Mouse (Mus musculus) frontal cortex, adult 2 months (tissue): ENCODE measurements around the gene Stim1. TPM values are rescaled to one million over a fixed set of nuclear protein-coding genes. Genes with fewer than 3 reads are reported as not detected.

Experiments used
- DNase-seq, 2 experiments: peaks; one replicate each; pipeline ENCODE4 v3.0.0; 2022; ENCODE audit warnings: low spot score in 1 of 2; ENCODE audit errors: extremely low spot score in 1 of 2
- polyA plus RNA-seq: library from polyadenylated mRNA; depleted of rRNA; stranded (reverse); fragments of >200 nt; gene quantifications from 2 replicates; pipeline ENCODE4 v1.2.3, GENCODE M21; 2012

Stim1 gene
- polyA plus RNA-seq, 1 experiment: 82.5 TPM

- no peak for DNase-seq
Observed at GRCm38 (mm10) chr7:102292228-102292627, 24.6 kb downstream of the Stim1 start.

DNA sequence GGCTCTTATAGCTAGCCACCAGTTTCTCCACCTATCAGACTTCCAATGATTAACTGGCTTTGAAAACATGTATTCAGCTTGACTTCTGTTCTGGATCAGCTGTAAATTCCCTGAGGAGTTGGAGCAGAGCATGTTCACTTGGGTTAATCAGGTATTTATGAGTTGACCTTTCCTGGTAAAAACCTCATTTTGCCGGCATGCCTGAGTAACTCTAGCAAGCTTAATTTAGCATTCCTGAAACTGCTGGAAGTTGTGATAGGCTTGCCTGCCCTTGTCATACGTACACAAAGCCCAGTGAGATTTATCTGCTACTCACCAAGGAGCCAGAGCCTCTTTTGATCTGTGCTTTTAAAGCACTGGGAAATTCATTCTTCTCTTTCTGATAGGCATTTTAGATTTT, 25.6 kb downstream of the Stim1 start:
- no peak for DNase-seq

- DNase-seq: no peak
Observed at GRCm38 (mm10) chr7:102300761-102301160, 33.2 kb downstream of the Stim1 start.

DNA sequence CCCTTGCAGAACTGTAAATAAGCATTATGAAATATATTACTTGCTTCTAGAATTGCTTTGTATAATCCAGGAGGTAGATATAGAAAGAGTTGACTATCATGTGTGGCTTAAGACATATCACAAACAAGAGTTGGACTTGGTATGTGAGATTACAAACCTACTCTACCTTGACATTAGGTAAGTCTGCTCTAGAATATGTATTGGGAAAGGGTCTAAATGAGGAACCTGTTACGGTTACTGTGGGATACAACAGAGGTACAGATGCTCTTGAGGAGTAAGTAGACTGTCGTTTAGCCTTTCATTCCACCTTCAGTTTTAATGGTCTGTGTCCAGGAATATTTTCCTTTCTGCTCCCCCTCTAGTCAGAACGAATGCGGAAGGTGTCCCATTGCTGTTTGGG, 34.9 kb downstream of the Stim1 start:
- DNase-seq: no peak

GRCm38 (mm10) chr7:102305596-102305995, 38.0 kb downstream of the Stim1 start:
- no peak for DNase-seq

GRCm38 (mm10) chr7:102310266-102310665, 42.7 kb downstream of the Stim1 start:
- DNase-seq: no peak

- DNase-seq: no peak
Observed at GRCm38 (mm10) chr7:102310821-102311220, 43.2 kb downstream of the Stim1 start.

DNA sequence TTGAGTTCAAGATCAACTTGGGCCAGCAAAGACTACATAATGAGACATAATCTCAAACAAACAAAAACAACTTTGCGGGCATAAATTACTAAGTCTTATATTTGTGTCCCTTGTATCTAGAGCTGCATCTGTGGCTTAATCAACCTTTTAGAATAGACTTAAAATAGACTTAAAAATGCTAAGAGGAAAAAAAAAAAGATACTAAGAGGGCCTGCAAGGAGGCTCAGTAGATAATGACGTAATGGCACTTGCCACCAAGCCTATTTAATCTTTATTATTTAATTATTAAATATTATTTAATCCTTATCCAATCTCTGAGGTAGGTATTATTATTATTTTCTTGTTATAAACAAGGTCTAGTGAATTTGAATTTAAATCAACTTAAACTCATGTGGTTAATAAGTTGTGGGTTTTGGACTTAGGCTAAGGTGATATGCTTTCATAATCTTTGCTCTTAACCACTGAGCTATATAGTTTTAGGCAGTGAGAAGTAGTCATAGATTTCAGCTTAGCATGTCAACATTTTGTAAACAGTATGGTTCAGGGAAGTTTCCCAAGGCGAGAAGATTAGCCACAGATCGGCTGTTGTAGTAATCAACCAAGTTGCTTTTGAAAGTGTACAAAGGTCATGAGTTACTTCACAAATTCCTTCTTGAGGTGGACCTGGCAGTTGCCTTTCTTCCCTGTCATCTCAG, 45.4 kb downstream of the Stim1 start:
- DNase-seq: no peak

- no peak for DNase-seq
Observed at GRCm38 (mm10) chr7:102313535-102313863, 45.9 kb downstream of the Stim1 start.

GRCm38 (mm10) chr7:102314107-102314506, 46.5 kb downstream of the Stim1 start:
- DNase-seq: no peak

GRCm38 (mm10) chr7:102314908-102315307, 47.3 kb downstream of the Stim1 start:
- no peak for DNase-seq

DNA sequence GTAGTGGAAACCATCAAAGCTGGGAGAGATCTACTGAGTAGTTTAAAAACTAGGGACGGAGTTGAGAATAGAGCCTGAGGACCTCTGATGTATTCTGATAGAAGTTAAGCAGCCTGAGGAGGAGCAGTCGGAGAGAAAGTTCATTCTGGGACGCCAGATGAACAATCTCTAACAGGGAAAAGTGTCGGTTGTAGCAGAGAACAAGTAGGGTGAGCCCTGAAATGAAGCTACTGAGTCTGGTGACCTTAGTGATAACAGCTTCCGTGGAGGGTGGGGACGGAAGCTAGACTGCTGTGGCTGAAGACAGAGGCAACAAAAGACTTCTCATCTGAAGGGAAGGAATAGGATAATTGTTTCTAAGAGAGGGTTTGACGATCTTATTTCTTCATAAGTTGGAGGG, 47.8 kb downstream of the Stim1 start:
- DNase-seq: no peak

- DNase-seq: no peak
Observed at GRCm38 (mm10) chr7:102317583-102318168, 50.1 kb downstream of the Stim1 start.

GRCm38 (mm10) chr7:102322137-102322536, 54.5 kb downstream of the Stim1 start:
- no peak for DNase-seq

DNA sequence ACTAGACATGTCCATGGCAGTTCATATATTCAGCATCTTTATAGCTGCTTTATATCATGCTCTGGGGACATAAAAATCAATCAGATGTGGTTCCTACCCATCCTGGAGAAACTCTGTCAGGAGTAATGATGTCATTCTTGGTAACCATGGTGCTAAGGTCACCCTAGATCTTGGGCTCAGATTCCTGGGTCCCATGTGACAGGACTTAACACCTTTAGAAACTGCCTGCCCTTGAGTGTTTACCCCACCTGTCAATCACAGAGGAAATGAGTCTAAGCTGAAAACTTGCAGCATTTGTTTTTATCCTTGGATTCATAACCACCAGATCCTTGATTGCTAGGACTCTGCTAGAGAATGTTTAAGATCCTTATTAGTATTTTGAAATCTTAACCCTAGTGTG, 58.7 kb downstream of the Stim1 start:
- no peak for DNase-seq

GRCm38 (mm10) chr7:102330270-102330669, 62.7 kb downstream of the Stim1 start:
- no peak for DNase-seq

DNA sequence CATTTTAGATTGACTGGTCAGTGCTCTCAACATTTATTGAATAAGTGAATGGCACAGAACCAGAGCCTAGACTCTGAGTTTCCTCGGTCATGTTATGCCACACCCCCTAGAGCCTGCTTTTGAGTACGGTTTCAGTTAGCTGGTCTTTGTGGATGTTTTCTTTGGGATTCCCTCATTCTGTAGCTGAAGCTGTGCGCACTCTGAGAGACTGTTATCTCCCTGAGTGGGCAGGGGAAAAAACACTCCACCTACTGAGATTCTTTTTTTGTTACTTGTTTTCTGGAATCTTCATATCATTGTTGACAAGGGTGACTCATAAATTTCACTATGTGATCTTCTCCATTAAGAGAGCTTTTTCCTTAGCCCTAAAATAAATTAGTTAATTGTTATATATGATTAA, 63.9 kb downstream of the Stim1 start:
- peak; percentile 12 to 32 for DNase-seq

DNA sequence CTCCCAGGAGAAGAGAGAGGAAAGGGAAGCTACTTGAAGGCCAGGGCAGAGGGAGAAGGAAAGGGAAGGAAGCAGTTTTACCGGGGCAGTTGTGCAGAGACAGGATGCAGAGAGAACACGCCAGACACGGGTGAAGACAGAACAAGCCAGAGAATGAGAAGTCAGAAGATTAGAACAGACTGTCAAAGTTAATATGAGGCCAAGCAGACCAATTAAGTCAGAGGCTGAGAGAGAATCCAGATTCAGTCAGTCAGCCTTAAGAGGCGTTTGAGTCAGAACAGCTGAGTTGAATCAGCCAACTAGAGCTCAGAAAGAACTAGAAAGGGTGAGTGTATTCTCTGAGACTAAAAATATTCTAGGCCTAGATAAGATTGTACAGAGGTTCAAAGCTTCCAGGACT, 66.1 kb downstream of the Stim1 start:
- DNase-seq: no peak

DNA sequence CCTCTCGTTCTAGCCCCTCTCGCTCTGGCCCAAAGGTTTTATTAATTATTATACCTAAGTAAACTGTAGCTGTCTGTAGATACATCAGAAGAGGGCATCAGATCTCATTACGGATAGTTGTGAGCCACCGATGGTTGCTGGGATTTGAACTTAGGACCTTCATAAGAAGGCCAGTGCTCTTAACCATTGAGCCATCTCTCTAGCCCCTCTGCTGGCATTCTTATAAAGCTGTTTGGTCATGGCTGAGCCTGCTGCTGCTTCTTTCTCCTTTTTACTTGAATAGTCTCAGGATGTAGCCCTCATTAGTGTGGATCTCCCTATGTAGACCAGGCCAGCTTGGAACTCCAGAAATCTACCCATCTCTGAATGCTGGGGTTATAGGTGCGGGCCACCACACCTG, 69.7 kb downstream of the Stim1 start:
- no peak for DNase-seq

DNA sequence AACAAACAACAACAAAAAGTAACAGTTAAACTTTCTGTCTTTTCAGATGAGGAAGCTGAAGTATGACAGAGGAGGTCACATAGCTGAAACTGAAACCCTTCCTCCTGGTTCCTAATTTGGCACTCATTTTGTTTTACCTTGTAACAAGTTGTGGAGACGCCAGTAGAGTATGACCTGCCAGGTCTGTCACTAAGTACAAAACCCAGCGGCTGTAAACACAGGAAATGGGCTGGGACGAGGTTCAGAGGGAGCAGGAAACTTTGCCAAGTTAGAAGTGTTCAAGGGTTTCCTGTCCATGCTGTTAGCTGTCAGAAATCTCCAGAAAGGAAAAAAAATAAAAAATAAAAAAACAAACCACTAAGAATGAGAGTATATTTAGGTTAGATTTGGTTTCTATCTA, 70.3 kb downstream of the Stim1 start:
- DNase-seq: no peak

GRCm38 (mm10) chr7:102338956-102339355, 71.3 kb downstream of the Stim1 start:
- DNase-seq: no peak

GRCm38 (mm10) chr7:102345893-102346292, 78.3 kb downstream of the Stim1 start:
- DNase-seq: no peak

GRCm38 (mm10) chr7:102347327-102347726, 79.7 kb downstream of the Stim1 start:
- DNase-seq: no peak
